Mouse (Mus musculus): ENCODE data around the gene Rdh11. TPM values are rescaled to one million over a fixed set of nuclear protein-coding genes. Genes with fewer than 3 reads are reported as not detected.
A peak's percentile ranks its signal among the peaks of the same experiment; 100 is the strongest.

Gene Rdh11
- polyA plus RNA-seq, 1 experiment: 6.0 TPM

DNA sequence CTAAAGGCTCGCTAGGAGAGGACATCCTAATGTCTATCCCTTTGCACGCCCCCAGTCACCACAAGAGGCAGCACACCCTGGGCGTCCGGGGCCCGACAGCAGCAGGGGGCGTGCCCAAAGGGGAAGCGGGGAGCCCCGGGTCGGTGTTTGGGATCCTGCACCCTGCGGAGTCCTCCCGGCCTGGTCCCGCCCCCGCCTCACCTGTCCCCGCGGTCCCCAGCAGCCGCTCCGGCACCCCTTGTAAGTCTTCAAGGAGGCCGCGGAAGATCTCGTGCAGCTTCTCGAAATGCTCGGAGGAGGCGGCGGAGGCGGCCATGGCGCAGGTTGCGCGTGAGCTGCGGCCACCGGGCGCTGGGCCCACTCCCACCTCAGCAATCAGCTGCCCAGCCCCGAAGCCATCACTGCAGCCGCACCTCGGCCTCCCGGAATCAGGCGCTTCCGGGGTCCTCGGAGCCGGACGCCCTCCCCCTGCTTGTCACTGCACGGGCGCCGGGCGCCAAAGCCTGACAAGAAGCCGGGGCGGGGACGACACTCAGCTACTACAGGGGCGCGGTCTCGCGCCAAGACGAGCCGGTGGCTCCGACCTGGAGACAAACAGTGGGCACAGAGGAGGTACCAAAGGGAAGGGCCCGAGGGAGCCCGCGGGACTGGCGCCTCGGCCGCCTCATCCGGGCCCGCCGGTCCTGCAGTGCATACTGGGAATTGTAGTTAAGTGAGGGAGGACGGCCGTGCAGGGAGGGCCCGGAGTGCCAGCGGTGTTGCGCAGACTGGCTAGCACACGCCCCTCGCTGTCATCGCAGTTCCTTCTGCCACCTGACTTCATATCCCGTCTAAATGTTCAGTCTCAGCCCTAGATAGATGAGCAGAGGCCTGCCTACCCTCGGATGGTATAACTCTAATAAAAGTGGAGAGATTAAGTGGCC, 19.8 kb downstream of the Rdh11 start, which contains the start of gene Vti1b:
TSS of gene Vti1b (minus strand) at position 649 of the 923 bp plus-strand sequence.
- H3K27me3 ChIP-seq (ENCODE audit: control insufficient read depth, insufficient read depth, low read length): no peaks in the 10 kb centered on the region
- peak within 1 kb of the TSS; percentile 98 for H3K27ac ChIP-seq (ENCODE audit: insufficient read depth, low read length)
- H3K4me1 ChIP-seq (ENCODE audit: control insufficient read depth, insufficient read depth, insufficient read length): peaks cover 3% of the 10 kb centered on the region
- DNase-seq (ENCODE audit: low read depth in 1 of 2, low spot score in 2 of 2): peak; percentile 87 to 88
- WGBS: 1% methylated on average over 72 of the region's 73 CpGs
- H3K4me3 ChIP-seq (ENCODE audit: extremely low read depth, insufficient read depth, insufficient read length): peak within 1 kb of the TSS; percentile 96
- TF ChIP-seq POLR2A (IDR thresholded peaks at IDR 0.05; ENCODE audit: low read depth, low read length): peak; percentile 72; the same call in 1 of the 2 replicates
- TF ChIP-seq CTCF (IDR thresholded peaks at IDR 0.05; ENCODE audit: extremely low read depth, insufficient read depth, insufficient read length, insufficient replicate concordance): peak; percentile 51; the same call in 1 of the 2 replicates
- H3K36me3 ChIP-seq (ENCODE audit: control insufficient read depth, insufficient read depth, low read length): peaks cover 10% of the 10 kb centered on the region

DNA sequence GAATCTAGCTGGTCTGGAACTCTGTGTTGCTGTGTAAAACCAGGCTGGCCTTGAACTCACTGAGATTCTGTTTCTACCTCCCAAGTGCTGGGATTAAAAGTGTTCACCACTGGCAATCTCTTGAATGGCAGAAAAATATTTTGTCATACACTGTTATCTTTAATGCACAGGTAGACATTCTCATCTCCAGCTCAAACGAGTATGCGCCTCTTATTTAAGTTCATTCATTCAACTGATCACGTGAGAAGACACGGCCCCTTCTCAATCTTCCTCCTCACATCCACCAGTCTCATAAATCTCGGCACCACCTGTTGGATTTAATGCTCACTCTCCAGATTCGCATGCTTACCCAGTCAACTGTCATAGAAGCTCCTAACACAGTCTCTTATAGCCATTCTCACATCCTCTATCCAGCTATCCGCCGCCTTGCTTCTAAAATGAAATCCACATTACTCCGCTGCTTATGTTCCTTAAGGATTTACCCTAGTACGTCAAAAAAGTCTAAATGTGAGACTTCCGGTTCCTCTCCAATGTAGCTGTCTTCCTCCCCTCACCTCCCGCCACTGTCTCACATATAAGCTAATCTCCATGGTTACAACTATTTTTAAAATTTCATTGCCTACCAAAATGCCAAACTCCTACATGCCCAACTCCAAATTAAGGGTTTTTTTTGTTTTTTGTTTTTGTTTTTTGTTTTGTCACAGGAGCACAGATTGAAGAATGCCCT, 20.7 kb downstream of the Rdh11 start:
- Histone ChIP-seq H3K4me3 (ENCODE audit: extremely low read depth, insufficient read depth, insufficient read length) (peak overlapping the region; percentile 96), H3K4me1 (ENCODE audit: control insufficient read depth, insufficient read depth, insufficient read length) (peaks cover 3% of the 10 kb centered on the region), H3K36me3 (ENCODE audit: control insufficient read depth, insufficient read depth, low read length) (peaks cover 10% of the 10 kb centered on the region), H3K27me3 (ENCODE audit: control insufficient read depth, insufficient read depth, low read length) (no peaks in the 10 kb centered on the region), H3K27ac (ENCODE audit: insufficient read depth, low read length) (no peak overlapping the region)
- TF ChIP-seq CTCF (IDR thresholded peaks at IDR 0.05; ENCODE audit: extremely low read depth, insufficient read depth, insufficient read length, insufficient replicate concordance): no peak
- no peak for TF ChIP-seq POLR2A (IDR thresholded peaks at IDR 0.05; ENCODE audit: low read depth, low read length)
- no peak for DNase-seq (ENCODE audit: low read depth in 1 of 2, low spot score in 2 of 2)
- WGBS: 29% methylated on average over 12 of the region's 12 CpGs

DNA sequence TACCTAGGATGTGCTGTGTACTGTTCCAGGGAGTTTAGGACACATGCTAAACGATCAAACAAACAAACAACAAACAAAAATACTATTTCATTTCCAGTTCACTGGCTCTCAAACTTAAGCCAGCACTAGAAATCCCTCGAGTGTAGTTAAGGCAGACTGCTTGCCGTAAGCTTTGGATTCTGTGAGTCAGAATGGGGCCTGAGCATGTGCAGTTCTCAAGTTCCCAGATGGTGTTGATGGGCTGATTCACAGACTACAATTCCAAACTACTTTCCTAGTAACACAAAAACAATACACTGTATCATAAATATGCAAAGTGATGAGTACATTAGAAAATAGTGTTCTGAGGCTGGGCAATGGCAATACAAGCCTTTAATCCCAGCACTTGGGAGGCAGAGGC, 21.7 kb downstream of the Rdh11 start:
- Histone ChIP-seq H3K4me3 (ENCODE audit: extremely low read depth, insufficient read depth, insufficient read length) (no peak overlapping the region), H3K4me1 (ENCODE audit: control insufficient read depth, insufficient read depth, insufficient read length) (peaks cover 3% of the 10 kb centered on the region), H3K27me3 (ENCODE audit: control insufficient read depth, insufficient read depth, low read length) (no peaks in the 10 kb centered on the region), H3K36me3 (ENCODE audit: control insufficient read depth, insufficient read depth, low read length) (peaks cover 9% of the 10 kb centered on the region), H3K27ac (ENCODE audit: insufficient read depth, low read length) (no peak overlapping the region)
- TF ChIP-seq POLR2A (IDR thresholded peaks at IDR 0.05; ENCODE audit: low read depth, low read length) (no peak), CTCF (IDR thresholded peaks at IDR 0.05; ENCODE audit: extremely low read depth, insufficient read depth, insufficient read length, insufficient replicate concordance) (no peak)
- DNase-seq (ENCODE audit: low read depth in 1 of 2, low spot score in 2 of 2): no peak
- 86% methylated on average over 3 of the region's 3 CpGs for WGBS

DNA sequence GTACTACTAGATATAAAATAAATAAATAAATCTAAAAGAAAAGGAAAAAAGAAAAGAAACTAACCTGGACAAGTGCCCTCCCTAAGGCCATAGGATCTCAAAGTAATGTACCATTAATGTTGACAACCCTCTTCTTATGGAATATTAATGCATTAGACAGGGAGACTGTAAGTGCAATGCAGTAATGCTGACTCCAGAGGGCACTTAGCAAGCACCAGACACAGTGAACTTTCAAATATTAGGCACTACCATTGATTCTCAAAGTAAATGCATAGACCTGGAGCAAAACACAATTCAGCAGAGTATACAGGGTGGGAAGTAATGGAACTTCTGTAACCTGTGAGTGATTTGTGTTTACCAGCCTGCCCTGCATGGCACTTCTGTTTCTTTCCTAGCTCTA, 22.9 kb downstream of the Rdh11 start:
- TF ChIP-seq CTCF (IDR thresholded peaks at IDR 0.05; ENCODE audit: extremely low read depth, insufficient read depth, insufficient read length, insufficient replicate concordance) (no peak), POLR2A (IDR thresholded peaks at IDR 0.05; ENCODE audit: low read depth, low read length) (no peak)
- DNase-seq (ENCODE audit: low read depth in 1 of 2, low spot score in 2 of 2): no peak
- Histone ChIP-seq H3K4me1 (ENCODE audit: control insufficient read depth, insufficient read depth, insufficient read length) (peaks cover 3% of the 10 kb centered on the region), H3K36me3 (ENCODE audit: control insufficient read depth, insufficient read depth, low read length) (peaks cover 17% of the 10 kb centered on the region), H3K27ac (ENCODE audit: insufficient read depth, low read length) (no peak overlapping the region), H3K27me3 (ENCODE audit: control insufficient read depth, insufficient read depth, low read length) (no peaks in the 10 kb centered on the region), H3K4me3 (ENCODE audit: extremely low read depth, insufficient read depth, insufficient read length) (no peak overlapping the region)

DNA sequence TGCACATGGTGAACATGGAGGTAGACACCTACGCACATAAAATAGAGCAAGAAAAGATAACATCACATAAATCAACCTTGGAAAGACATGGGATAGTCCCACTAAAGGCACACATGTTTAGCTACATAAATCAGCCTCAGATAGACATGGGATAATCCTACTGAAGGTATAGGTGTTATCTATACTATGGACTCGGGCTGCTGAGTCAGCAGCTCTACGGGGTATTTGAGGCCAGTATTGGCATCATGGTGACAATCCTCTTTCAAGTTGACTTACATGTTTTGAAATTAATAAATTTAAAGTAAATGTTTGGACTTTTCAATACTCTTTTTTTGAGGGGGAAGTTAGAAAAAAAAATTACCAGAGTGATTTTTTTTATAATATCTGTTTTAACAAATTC, 29.2 kb downstream of the Rdh11 start:
- H3K36me3 ChIP-seq (ENCODE audit: control insufficient read depth, insufficient read depth, low read length): peaks cover 46% of the 10 kb centered on the region
- no peak for DNase-seq (ENCODE audit: low read depth in 1 of 2, low spot score in 2 of 2)
- no peaks in the 10 kb centered on the region for H3K4me1 ChIP-seq (ENCODE audit: control insufficient read depth, insufficient read depth, insufficient read length)
- 91% methylated on average over 3 of the region's 3 CpGs for whole genome bisulfite sequencing
- H3K27ac ChIP-seq (ENCODE audit: insufficient read depth, low read length): no peak overlapping the region
- no peak overlapping the region for H3K4me3 ChIP-seq (ENCODE audit: extremely low read depth, insufficient read depth, insufficient read length)
- TF ChIP-seq POLR2A (IDR thresholded peaks at IDR 0.05; ENCODE audit: low read depth, low read length) (no peak), CTCF (IDR thresholded peaks at IDR 0.05; ENCODE audit: extremely low read depth, insufficient read depth, insufficient read length, insufficient replicate concordance) (no peak)
- H3K27me3 ChIP-seq (ENCODE audit: control insufficient read depth, insufficient read depth, low read length): no peaks in the 10 kb centered on the region

DNA sequence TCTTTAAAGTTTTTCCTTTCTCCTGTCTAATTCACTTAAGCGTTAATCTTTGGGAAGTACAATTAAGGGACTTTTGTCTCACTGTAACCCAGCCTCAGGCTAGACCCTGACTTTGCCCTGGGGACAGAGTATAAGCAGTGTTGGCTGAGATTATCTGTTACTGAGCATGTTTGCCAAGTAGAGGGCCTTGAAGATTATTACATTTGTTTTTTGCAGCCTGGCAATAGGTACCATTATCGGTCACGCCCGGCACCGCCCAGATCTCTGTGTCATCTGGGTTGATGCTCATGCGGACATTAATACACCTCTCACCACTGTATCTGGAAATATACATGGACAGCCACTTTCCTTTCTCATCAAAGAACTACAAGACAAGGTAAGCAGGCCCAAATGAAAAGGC, 42.4 kb downstream of the Rdh11 start:
- no peak for DNase-seq (ENCODE audit: low read depth in 1 of 2, low spot score in 2 of 2)
- no peak overlapping the region for H3K4me3 ChIP-seq (ENCODE audit: extremely low read depth, insufficient read depth, insufficient read length)
- H3K36me3 ChIP-seq (ENCODE audit: control insufficient read depth, insufficient read depth, low read length): peaks cover 6% of the 10 kb centered on the region
- TF ChIP-seq POLR2A (IDR thresholded peaks at IDR 0.05; ENCODE audit: low read depth, low read length): no peak
- no peak for TF ChIP-seq CTCF (IDR thresholded peaks at IDR 0.05; ENCODE audit: extremely low read depth, insufficient read depth, insufficient read length, insufficient replicate concordance)
- no peaks in the 10 kb centered on the region for H3K27me3 ChIP-seq (ENCODE audit: control insufficient read depth, insufficient read depth, low read length)
- H3K27ac ChIP-seq (ENCODE audit: insufficient read depth, low read length): no peak overlapping the region
- no peaks in the 10 kb centered on the region for H3K4me1 ChIP-seq (ENCODE audit: control insufficient read depth, insufficient read depth, insufficient read length)
- WGBS: 94% methylated on average over 6 of the region's 6 CpGs
